Mouse (Mus musculus) urinary bladder, adult 2 months (tissue): Measurements from ENCODE around the gene Slc30a5. TPM values are rescaled to one million over a fixed set of nuclear protein-coding genes. Genes with fewer than 3 reads are reported as not detected.
"Not testable (repeated sequence)": the region's sequence is repeated elsewhere in the genome, so short reads cannot be mapped to it uniquely, and the experiment has no call there.

Source experiments
- DNase-seq: peaks from one replicate; pipeline ENCODE4 v3.0.0; 2022; ENCODE audit warnings: low spot score
- polyA plus RNA-seq: library from polyadenylated mRNA; depleted of rRNA; stranded (reverse); fragments of >200 nt; gene quantifications from 2 replicates; pipeline ENCODE4 v1.2.3, GENCODE M21; 2012; rRNA removed

Slc30a5 gene
- polyA plus RNA-seq = 44.7 and 48.8 TPM in 2 replicates

DNA sequence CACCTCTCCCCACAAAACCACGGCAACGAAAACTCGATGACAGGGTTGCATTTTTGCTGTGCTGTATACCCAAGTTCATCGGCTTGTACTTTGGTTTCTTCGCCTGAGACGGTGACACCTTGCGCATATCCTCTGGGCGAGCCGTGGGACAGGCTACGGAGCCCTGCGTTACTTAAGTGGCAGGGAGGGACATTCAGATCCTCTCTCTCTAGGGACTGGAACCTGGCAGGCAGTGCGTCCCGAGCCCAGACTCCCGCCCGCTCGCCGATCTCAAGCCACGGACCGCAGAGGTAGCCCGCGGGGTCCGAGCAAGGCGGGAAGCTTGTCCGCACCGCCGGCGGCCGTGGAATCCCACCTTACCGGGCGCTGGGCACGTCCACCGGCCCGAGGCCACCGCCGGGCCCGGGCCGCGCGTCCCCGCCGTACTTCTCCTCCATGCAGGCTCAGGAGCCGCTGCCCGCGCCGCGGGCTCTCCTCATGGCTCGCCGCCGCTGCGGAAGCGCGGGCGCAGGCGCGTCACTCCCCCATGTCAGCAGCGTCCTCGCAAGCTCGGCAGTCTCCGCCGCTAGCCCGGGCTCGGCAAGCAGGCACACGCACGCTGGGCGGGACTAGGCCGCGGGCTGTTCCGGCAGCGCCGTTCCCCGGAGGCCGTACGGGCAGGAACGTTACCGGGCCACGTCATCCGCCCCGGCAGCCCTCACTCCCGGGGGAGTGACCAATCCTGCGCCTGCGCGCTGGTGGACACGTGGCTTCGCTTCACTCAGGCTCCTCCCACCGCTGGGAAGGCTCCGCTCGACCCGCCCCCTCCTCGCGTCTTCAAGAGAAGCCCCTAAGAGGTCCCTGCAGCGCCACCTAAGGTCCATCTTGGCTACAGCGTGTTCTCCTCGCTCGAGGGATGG lies at the start of gene Slc30a5:
Gene Slc30a5 (minus strand): TSS at position 687 of the 899 bp plus-strand sequence.
- peak; percentile 96 for DNase-seq

DNA sequence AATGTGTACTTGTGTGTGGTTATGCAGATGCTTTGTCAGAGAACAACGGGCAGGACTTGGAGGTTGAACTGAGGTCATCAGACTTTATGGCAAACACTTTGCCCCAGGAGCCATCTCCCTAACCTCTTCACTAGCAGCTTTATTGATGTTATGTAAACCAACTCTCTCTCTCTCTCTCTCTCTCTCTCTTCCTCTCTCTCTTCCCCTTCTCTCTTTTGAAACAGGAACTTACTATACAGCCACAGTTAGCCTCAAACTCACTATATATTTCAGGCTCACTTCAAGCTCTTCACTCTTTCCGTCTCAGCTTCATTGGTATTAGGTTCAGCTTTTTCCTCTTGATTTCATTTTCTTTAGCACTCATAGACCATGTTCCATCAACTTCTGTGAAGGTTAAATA lies 48.7 kb upstream of the Slc30a5 start:
- no peak for DNase-seq

DNA sequence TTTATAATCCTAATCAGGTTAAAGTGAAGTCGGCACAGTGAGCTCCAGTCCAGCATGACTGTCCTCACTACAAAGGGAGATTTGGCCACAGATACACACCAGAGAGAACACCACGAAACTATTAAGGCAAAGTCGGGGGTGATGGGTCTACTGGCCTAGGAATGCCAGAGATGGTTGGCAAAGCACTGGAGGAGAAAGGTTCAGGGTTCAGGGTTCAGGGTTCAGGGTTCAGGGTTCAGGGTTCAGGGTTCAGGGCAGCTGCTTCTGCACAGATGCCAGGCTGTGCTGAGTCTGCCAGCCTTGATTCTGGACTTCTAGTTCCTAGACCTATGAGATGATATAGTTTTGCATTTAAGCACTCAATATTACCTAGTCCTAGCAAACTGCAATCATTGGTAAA lies 46.6 kb upstream of the Slc30a5 start:
- no peak for DNase-seq

DNA sequence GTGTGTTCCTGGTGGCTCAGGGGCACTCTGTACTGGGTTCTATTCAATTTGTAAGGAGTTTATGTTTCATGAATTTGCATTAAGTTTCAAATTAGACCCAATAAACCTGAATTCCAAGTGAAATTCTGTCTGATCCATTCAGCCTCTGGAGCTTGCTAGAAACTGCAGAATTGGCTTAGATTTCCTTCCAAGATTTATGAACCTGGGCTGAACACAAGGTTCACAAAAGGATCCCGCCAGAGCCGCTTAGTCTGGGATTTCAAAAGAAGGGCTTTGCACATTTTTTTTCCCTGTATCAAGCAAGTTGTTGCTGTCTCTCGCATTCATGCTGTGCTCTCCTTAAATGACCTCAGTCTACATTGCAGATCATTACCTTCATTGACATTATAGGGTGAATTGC lies 46.1 kb upstream of the Slc30a5 start:
- DNase-seq = no peak

DNA sequence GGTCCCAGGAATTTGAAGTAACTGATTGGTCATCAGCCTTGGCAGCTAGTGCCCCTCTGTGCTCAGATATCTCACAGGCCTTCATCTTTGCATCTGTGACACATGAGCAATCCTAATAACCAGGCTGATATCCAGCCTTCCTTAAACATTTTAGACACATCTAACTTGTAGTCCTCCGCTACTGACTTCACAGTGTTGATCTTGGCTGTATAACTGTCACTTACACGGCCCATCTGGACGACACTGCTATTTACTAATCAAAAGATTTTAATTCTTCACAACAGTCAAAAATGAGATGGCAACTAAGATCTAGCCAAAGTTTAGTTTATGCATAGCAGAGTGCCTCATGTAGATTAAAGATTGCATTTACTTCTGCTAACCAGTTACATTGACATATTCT lies 45.0 kb upstream of the Slc30a5 start:
- DNase-seq = no peak

DNA sequence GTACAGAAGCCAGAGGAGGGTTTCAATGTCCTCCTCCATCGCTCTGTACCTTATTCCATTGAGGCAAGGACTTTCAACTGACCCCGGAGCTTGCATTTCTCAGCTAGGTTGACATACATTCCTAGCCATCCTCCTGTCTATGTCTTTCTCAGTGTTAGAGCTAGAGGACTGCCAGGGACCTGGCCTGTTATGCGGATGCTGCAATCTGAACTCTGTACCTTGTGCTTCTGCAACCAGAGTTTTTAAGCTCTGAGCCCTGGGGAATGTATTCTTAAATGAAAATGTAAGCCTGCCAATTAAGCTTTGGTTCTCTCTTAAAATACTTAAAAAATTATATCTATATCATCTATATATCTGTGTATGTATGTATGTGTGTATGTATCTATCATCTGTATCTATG lies 44.5 kb upstream of the Slc30a5 start:
- no peak for DNase-seq

DNA sequence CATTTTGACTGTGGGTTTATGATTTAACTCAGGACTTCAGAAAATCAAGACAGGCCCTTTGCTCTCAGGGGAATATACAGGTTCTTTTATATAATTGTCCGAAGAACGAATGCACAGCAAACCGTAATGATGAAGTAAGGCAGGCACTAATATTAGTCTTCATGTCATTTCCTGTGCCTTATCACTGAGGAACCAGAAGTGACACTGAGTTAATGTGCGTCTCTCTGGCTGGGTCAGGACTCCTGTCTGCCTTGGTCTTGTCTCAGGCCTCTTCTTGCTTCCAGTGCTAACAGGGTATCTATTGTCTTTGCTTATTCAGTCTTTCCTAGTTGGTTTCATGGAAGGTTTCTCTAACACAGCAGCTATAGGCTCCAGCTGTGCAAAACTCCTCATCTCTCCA lies 41.9 kb upstream of the Slc30a5 start:
- DNase-seq = no peak

DNA sequence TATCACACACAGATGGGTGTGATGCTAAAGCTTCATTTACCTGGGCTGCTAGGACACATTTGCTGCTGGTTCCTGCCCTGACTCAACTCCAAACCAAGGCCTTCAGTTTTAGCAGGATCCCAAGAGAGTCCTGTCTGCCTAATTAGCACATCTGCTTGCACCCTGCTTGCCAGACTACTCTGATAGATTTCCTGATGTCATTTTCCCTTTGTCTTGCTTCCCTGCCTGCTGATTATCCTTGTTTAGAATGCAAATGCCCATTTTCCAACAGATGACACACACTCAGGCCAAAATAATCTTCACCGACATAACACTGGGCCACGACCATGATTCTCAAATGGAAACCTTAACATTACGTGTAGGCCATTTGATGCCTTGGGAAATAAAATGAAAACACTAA lies 41.4 kb upstream of the Slc30a5 start:
- DNase-seq = no peak

DNA sequence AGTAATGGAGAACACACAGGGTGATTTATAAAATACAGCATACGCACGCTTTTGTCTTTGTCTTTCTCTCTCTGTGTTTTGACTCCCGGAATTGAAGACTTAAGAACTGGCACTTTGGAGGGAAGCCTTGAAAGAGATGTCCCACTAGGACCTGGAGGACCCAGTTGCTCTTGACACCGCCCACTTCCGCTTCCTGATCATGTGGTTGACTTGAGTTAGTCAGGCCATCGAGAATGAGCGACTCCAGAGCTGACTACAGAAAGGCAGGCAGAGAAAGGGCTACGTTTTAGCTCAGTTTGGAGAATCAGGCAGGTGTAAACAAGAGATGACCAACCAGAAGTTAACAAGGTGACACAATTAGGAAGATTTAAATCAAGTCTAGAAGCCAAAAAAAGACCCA lies 40.3 kb upstream of the Slc30a5 start:
- no peak for DNase-seq

DNA sequence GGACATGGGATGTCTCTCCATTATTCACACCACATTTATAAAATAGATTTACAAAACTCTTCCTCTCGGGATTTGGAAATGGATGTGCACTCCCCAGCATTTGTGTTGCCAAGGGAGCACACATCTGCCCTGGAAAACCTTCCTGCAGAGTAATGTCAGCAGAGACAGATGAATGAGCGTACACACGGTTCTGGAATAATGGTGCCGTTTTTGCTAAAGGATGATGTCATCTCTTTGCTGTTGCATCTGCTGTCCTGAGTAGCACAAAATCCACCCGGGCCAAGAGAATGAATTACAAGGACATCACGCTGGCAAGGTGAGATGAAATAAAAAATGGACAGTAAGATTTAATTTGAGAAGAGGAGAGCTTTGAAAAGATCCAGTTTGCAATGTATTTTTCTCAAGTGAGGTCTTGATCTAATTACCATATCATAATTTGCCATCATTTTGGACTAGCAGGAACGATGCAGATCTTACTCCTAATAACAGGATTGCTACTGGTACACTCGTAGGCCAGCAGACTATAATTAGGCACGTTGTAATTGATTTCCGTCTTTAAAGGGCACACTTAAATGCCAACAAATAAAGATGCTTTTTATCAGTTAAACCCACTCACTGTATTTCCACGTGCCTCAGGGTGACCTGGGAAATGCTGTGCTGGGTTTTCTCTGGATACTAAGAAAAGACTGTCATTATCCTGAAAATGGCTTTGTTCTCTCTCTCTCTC lies 38.4 kb upstream of the Slc30a5 start:
- no peak for DNase-seq

DNA sequence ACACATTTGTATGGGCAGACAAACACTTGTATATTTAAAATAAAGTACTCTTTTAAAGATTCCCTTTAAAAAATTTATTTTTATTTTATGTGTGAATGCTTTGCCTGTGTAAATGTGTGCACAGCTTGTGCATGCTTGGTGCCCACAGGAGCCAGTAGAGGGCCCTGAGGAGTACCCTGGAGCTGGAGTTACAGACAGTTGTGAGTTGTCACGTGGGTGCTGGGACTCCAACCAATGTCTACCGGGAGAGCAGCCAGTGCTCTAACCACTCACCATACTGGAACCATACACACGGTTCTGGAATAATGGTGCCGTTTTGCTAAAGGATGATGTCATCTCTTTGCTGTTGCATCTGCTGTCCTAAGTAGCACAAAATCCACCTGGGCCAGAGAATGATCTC lies 36.6 kb upstream of the Slc30a5 start:
- DNase-seq = no peak

DNA sequence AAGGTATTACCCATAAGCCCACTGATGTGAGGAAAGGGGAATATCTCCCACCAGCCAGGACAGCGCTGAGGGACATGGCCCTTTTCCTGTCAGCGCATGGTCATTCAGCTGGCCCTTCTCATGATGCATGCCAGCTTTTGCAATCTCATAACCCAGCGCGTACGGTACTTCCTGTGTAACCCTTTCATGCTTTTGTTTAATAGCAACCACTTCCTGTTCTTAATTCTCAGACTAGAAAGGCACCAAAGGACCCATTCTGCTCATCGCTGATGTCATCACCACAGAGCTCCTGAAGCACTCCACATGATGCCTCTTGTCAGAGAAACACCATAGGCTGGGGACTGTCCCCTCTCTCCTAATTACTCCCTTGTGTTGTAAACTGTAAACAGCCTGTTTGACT lies 33.1 kb upstream of the Slc30a5 start:
- DNase-seq = no peak

DNA sequence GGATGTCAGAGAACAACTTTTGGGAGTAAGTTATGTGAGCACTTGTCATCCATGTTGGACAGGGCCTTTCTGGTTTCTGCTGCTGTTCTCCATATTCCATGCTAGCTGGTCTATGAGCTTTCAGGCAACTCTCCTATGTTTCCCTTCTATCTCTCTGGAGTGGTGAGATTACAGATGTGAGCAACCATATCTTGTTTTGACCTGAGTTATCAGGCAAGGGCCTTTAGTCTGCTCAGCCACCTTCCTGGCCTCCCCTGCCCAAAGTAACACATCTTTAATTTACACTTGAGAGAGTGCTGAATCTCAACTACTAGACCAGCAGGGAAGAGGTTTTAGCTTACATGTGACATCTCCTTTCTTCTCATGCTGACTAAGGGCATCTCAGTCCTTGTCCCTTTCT lies 32.5 kb upstream of the Slc30a5 start:
- DNase-seq = no peak

DNA sequence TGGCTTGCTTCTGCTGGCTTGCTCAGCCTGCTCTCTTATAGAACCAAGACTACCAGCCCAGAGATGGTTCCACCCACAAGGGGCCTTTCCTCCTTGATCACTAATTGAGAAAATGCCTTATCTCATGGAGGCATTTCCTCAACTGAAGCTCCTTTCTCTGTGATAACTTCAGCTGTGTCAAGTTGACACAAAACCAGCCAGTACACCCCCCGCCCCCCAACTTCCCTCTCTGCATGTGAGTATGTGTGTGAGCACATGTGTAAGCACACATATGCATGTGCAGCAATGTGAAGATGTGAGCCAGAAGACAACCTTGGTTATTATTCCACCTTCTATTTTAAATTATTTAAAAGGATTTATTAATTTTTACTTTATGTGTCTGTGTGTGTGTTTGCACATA lies 30.7 kb upstream of the Slc30a5 start:
- not testable (repeated sequence) for DNase-seq

DNA sequence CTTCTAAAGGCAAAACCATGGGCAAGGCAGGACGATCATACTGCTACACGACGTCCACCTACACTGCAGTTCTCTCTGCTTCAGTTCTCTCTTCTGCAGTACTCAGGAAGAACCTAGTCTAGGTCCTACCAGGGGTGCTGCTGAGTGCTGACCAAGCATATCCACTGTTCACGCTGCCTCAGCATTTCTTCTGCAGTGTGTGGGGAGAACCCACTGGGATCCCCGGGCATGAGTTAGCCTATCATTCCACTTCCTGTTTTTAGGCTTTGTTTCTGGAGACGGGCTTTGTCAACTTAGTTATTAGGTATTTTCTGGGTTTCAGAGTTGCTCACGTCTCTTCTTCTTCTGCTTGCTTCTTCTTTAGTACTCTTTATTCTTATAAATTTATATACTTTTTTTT lies 25.9 kb upstream of the Slc30a5 start:
- no peak for DNase-seq

DNA sequence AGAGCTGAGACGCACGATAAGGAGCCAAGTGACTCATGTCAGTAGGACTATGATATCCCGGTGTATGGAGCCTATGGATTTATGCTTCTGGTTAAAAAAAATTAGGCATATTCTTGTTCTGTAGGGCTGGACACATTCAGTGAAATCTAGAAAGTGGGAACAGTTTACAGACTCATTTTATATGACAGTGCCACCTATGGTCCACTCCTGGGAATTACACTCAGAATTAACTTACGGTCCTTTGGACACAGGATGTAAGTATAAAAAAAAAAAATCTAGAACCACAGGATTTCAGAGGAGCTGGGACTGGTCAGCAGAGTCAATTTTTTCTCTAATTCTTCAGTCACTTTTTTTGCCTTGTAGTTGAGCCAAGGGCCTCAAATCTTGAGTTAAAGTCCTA lies 20.9 kb upstream of the Slc30a5 start:
- DNase-seq = no peak

DNA sequence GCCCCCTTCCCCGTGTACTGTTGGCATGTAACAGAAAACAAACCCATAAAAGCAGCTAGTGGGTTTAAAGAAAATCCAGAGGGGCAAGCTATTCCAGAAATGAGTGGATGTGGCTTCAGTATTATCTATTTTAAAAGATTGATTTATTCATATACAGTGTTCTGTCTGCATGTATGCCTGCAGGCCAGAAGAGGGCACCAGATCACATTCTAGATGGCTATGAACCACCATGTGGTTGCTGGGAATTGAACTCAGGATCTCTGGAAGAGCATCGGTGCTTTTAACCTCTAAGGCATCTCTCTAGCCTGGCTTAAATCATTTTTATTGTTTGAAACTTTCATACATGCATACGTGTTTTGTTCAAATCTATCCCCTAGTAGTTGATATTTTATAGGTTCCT lies 19.9 kb upstream of the Slc30a5 start:
- DNase-seq = no peak

DNA sequence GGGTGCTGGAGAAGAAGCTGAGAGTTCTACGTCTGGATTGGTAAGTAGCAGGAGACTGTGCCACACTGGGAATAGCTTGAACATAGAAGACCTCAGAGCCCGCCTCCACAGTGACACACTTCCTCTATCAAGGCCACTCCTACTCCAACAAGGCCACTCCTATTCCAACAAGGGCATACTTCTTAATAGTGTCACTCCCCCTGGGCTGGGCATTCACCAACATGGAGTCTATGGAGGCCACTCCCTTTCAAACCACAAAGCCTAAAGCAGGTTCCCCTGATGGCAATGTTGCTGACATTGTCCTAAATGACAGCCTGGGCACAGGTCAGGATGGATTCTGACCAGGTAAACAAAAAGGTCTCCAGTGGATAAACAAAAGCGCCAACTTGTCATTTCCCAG lies 15.9 kb upstream of the Slc30a5 start:
- no peak for DNase-seq

DNA sequence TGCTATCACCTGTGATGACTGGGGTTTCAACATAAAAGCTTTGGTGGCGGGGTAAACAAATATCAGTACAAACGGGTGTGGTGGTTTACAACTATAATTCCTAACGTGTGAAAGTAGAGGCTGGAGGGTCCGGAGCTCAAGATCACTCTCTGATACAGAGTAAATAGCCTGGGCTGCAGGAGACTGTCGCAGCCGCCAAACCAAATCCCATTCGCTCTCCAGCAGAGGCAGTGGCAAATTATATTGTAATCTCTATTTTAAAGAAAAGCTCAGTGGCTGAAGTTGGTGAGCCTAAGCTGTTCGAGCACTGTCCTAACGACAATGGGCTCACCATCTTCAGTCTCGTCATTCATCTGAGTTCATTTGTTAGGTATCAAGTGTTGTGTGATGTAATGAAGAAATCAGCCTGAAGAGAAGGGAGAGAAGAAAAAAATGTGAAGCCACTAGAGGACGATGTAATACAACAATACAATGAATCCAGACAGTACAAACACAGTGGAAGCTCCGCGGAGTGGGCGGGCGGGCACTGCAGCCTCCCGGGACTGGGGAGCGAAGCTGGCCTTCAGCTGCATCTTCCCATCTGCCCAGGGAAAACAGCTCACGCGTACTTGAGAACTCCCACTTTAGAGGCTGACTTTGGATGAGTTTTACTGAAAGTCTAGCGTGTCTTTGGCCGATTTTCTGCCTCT lies 13.8 kb upstream of the Slc30a5 start:
- DNase-seq = no peak

DNA sequence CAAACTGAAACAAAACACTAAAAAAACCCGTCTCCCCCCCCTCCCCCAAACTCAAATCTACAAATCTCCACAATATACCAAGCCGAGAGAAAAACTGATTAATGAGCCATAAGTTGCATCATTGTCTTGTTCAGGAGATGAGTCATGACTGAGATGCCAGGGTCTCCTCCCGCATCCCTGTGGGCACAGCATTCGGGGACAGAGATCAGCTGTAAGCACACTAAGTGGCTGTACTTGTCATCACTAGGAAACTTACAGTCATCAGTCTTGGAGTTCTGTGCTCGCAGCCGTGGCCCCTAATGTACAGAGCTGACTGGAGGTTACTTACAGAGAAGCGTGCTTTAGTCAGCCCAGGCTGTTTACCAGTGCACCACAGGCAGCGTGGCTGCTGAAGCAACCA lies 13.0 kb upstream of the Slc30a5 start:
- no peak for DNase-seq

DNA sequence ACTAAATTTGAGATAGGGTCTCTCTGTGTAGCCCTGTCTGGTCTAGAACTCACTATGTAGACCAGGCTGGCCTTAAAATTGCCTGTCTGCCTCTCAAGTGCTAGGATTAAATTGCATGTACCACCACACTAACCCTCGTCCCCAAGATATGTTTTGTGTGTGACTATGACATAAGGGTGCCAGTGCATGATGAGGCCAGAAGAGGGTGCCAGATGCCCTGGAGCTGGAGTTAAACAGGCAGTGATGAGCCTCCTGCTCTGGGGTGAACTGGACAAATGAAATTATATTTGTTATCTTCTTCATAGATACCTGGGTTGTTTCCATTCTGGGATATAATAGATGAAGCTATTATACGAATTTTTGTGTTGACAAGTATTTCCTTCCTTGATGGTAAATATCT lies 10.7 kb upstream of the Slc30a5 start:
- no peak for DNase-seq

DNA sequence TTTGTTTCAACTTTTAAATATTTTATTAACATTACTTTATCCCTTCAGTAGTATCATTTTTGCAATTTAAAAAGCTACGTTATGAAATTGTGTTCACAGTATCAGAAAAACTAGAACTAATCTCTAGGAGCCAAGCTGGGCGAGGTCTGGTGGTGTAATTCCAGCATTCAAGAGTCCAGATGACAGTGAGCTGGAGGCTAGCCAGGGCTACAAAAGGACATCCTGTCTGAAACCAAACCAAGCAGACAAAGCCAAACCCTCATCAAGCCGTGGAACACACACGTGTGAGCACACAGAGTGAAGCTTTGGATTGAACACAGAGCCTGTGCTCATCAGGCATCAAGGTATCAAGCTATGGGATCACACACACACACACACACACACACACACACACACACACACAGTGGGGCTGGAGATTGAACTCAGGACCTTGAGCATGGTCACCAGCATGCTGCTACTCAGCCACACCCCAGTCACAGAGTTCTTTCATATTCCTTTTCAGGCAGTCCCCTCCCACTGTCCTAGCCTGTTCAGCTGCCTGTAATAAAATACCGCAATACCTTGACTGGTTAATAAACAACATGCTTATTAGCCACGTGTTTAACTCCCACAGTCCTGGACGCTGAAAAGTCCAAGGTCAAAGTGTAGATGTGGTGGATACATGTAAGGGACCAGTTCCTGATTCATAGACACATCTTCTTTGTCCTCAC lies 9.9 kb upstream of the Slc30a5 start:
- no peak for DNase-seq
